Mouse (Mus musculus) ES-E14 (cell line): ENCODE results near the gene Ghdc. TPM values are rescaled to one million over a fixed set of nuclear protein-coding genes. Genes with fewer than 3 reads are reported as not detected.

Experiments used
- DNase-seq: peaks from one replicate; pipeline ENCODE4 v3.0.0-alpha.2; 2013; ENCODE audit warnings: low read depth, low spot score
- H3K27ac ChIP-seq: 2 replicates; pipeline ENCODE4 v1.5.1; 2012; ENCODE audit warnings: low read depth, mild to moderate bottlenecking, low read length, moderate library complexity, mixed read lengths; ENCODE audit not compliant: poor library complexity, insufficient read depth, severe bottlenecking
- H3K36me3 ChIP-seq: 2 replicates; pipeline ENCODE4 v1.6.1; 2012; ENCODE audit warnings: mild to moderate bottlenecking, low read length, moderate library complexity, mixed read lengths; ENCODE audit not compliant: control insufficient read depth, poor library complexity, insufficient read depth, severe bottlenecking
- H3K4me1 ChIP-seq, 2 experiments: fragments of 150-350 bp in 1 of 2; sonication (generic) in 1 of 2; 2 replicates each; pipeline ENCODE4 v1.6.1; 2012; ENCODE audit warnings: low read length in 2 of 2, mild to moderate bottlenecking in 1 of 2, mixed read lengths in 1 of 2; ENCODE audit not compliant: control insufficient read depth in 2 of 2, insufficient read depth in 2 of 2, poor library complexity in 1 of 2
- H3K4me3 ChIP-seq, 2 experiments: fragments of 150-350 bp in 1 of 2; sonication (generic) in 1 of 2; 2 replicates each; pipeline ENCODE4 v1.5.1; 2012; ENCODE audit warnings: low read length in 2 of 2, low read depth in 1 of 2, mild to moderate bottlenecking in 1 of 2, mixed read lengths in 1 of 2; ENCODE audit not compliant: insufficient read depth in 1 of 2, poor library complexity in 1 of 2, severe bottlenecking in 1 of 2
- H3K9ac ChIP-seq: 2 replicates; pipeline ENCODE4 v1.6.1; 2012; ENCODE audit warnings: low read depth, mild to moderate bottlenecking, low read length, mixed read lengths; ENCODE audit not compliant: poor library complexity, insufficient read depth, severe bottlenecking
- H3K9me3 ChIP-seq: fragments of 150-350 bp; sonication (generic); 2 replicates; pipeline ENCODE4 v1.6.1; 2012; ENCODE audit warnings: low read depth, mild to moderate bottlenecking, low read length; ENCODE audit not compliant: control insufficient read depth, insufficient read depth
- CHD2 ChIP-seq: IDR thresholded peaks from 2 replicates; pipeline ENCODE4 v1.6.1; 2014; ENCODE audit warnings: mild to moderate bottlenecking, low read depth, low read length, inconsistent platforms
- HCFC1 ChIP-seq: IDR thresholded peaks from 2 replicates; pipeline ENCODE4 v1.6.1; 2012; ENCODE audit warnings: low read length, inconsistent platforms, borderline replicate concordance; ENCODE audit not compliant: insufficient read depth
- MAFK ChIP-seq: IDR thresholded peaks from 2 replicates; pipeline ENCODE4 v1.6.1; 2014; ENCODE audit warnings: mild to moderate bottlenecking, low read depth, low read length, inconsistent platforms; ENCODE audit not compliant: insufficient read depth
- ZC3H11A ChIP-seq: IDR thresholded peaks from 2 replicates; pipeline ENCODE4 v1.6.1; 2012; ENCODE audit warnings: low read depth, mild to moderate bottlenecking, inconsistent platforms, low read length, borderline replicate concordance
- ZNF384 ChIP-seq: IDR thresholded peaks from 2 replicates; pipeline ENCODE4 v1.6.1; 2012; ENCODE audit warnings: low read depth, low read length, inconsistent platforms
- in situ Hi-C, 2 experiments: fragments of 600-800 bp; cut with MboI; formaldehyde crosslinking; loops; one replicate each; pipeline ENCODE4 v1.15.1; 2025; ENCODE audit warnings: low sequenced_read_pairs in 2 of 2, inconsistent platforms in 1 of 2; ENCODE audit not compliant: unreplicated experiment in 2 of 2
- total RNA-seq: library from RNA; depleted of rRNA; stranded (reverse); fragments of 300-350 nt; gene quantifications from 2 replicates; pipeline ENCODE4 v1.2.3, GENCODE M21; 2012

Gene Ghdc
- total RNA-seq, 1 experiment = 16.5 TPM

- DNase-seq = no peak
- Histone ChIP-seq H3K9me3 (no peaks in the 10 kb centered on the region), H3K36me3 (no peaks in the 10 kb centered on the region), H3K4me1 (peaks cover 4 to 9% of the 10 kb centered on the region in 2 experiments; a peak in 2 of 4 replicates), H3K27ac (no peak overlapping the region), H3K4me3 (peak overlapping the region in 1 of 2 experiments; percentile 13; a peak in 2 of 4 replicates), H3K9ac (no peak overlapping the region)
- no peak for TF ChIP-seq HCFC1
- TF ChIP-seq MAFK = no peak
- TF ChIP-seq ZNF384 = no peak
- in situ Hi-C loops = no loop called here
These were observed 20.6 kb downstream of the Ghdc start for GRCm38 (mm10) chr11:100750127-100750526.

DNA sequence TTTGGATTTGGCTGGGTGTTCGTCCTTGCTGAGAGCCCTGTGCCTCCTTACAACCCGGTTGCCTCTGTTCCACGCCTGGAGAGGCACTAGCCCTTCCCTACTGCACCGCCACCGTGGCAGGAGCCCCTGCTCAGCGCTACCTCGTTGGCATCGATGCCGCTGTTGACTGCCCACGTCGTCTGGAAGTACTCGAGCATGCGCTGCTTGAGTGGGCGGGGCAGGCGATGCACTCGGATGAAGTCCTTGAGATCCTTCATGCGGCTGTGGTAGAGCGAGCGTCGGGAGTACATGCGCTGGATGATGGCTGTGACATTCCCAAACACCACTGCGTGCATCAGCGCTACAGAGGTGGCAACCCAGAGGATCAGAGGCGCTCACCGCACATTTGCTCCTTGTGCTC is 21.3 kb downstream of the Ghdc start:
- DNase-seq = no peak
- Histone ChIP-seq H3K27ac (no peak overlapping the region), H3K36me3 (no peaks in the 10 kb centered on the region), H3K9me3 (no peaks in the 10 kb centered on the region), H3K4me3 (peak overlapping the region; percentile 46 to 49; a peak in 2 of 4 replicates), H3K9ac (peak overlapping the region; percentile 2; the same call in 1 of the 2 replicates), H3K4me1 (peaks cover 4 to 9% of the 10 kb centered on the region in 2 experiments; a peak in 2 of 4 replicates)
- no peak for TF ChIP-seq MAFK
- TF ChIP-seq ZNF384 = no peak
- TF ChIP-seq CHD2 = no peak
- TF ChIP-seq HCFC1 = no peak
- no peak for TF ChIP-seq ZC3H11A
- in situ Hi-C loops = no loop called here

DNA sequence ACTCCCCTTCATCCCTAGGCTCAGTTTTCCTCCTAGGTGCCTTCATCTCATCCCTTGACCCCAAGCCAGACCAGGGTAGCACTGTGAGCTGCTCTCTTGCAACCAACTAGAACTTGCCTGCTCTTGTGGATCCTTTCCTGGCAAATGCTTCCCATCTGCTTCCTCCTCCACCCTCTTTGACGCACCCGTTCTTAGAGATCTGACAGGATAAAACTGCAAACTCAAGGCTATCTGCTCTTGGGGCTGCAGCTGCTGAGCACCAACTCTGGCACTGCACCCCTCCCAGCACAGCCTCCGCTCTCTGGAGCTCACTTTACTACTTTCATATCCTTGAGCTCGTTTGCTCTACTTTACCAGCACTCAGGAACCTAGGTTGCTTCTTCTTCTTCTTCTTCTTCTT is 22.1 kb downstream of the Ghdc start:
- Histone ChIP-seq H3K9ac (no peak overlapping the region), H3K27ac (no peak overlapping the region), H3K9me3 (no peaks in the 10 kb centered on the region), H3K4me3 (no peak overlapping the region), H3K4me1 (peaks cover 4 to 9% of the 10 kb centered on the region in 2 experiments; a peak in 2 of 4 replicates), H3K36me3 (no peaks in the 10 kb centered on the region)
- DNase-seq = no peak
- in situ Hi-C loops = no loop called here
- TF ChIP-seq ZNF384 = no peak

DNA sequence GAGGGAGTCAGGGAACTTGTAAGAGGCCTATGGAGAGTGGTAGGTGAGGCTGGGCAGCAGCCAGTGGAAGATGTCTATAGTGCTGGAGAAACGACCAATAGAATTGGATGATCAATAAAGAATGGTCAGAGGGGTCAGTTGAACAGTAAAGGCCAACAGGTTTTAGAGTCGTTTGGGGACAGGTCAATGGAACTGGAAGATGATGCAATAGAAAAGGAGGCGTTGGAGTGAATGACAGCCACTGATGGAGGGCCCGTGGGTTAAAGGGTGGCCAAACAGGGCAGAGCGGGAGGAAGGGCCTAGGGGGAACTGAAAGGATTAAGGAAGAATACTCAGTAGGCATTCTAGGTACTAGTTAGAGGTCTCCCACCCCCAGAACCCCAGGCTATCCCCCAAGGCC is 23.6 kb downstream of the Ghdc start:
- no peak overlapping the region for H3K4me3 ChIP-seq
- H3K9me3 ChIP-seq = no peaks in the 10 kb centered on the region
- H3K27ac ChIP-seq = no peak overlapping the region
- DNase-seq = no peak
- H3K36me3 ChIP-seq = no peaks in the 10 kb centered on the region
- H3K4me1 ChIP-seq = peaks cover 4 to 9% of the 10 kb centered on the region in 2 experiments; a peak in 2 of 4 replicates
- H3K9ac ChIP-seq = no peak overlapping the region
- in situ Hi-C loops = no loop called here
- TF ChIP-seq MAFK (no peak), ZC3H11A (no peak), ZNF384 (no peak), HCFC1 (no peak), CHD2 (no peak)

DNA sequence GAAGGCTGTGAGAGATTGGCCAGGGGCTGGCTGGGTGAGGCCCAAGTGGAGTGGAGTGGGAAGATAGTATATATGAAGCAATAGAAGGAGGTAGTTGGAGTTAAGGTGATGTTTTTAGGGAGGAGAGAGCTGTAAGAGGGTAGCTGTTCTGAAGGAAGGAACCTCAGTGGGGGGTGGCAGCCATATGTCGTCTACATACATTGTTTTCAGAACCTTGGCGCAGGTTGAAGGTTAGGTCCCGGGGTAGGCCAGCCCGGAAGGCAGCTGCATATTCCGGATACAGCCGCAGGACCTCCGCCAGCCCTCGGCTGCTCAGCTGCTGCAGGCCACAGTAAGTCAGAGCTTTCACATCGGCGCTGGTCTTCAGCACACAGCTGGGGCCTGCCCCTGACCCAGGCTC is 24.2 kb downstream of the Ghdc start:
- in situ Hi-C loops = no loop called here
- peaks cover 4 to 9% of the 10 kb centered on the region in 2 experiments; a peak in 2 of 4 replicates for H3K4me1 ChIP-seq
- H3K27ac ChIP-seq = no peak overlapping the region
- no peak for TF ChIP-seq MAFK
- TF ChIP-seq CHD2 = no peak
- no peak for TF ChIP-seq HCFC1
- TF ChIP-seq ZC3H11A = no peak
- no peak for TF ChIP-seq ZNF384
- no peak overlapping the region for H3K9ac ChIP-seq
- H3K9me3 ChIP-seq = no peaks in the 10 kb centered on the region
- H3K36me3 ChIP-seq = no peaks in the 10 kb centered on the region
- no peak overlapping the region for H3K4me3 ChIP-seq
- DNase-seq = no peak
